Mouse (Mus musculus): ENCODE measurements around the gene Sh2d4b.

Gene Sh2d4b

GRCm38 (mm10) chr14:40830094-40830493 is 63.0 kb downstream of the Sh2d4b start:
- no peak for DNase-seq

- no peak for DNase-seq
Measured at GRCm38 (mm10) chr14:40818051-40818450, 75.0 kb downstream of the Sh2d4b start.

- DNase-seq = no peak
Measured at GRCm38 (mm10) chr14:40816715-40817114, 76.4 kb downstream of the Sh2d4b start.

GRCm38 (mm10) chr14:40791606-40792005 is 101.5 kb downstream of the Sh2d4b start:
- DNase-seq = peak; percentile 51

DNA sequence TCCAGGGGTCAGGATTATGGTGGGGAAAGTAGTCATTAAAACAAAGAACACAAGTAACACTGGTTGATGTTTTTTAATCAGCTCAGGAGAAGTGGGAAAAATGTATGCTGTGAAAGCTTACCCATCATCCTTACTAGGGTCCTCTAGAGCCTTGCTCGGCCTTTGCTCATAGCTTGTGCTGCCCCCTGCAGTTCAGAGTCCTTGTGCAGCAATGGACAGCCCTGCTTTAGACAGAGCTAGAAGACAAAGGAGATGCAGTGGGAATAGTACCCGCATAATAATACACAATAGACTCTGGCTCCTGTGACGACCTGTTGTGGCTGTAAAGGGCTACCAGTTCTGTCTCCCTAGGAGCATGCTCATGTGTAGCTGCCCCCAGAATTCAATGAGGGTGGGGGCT is 104.0 kb downstream of the Sh2d4b start:
- DNase-seq = peak; percentile 24

GRCm38 (mm10) chr14:40769097-40770090 is 123.7 kb downstream of the Sh2d4b start:
- no peak for DNase-seq

All from right cerebral cortex, postnatal 14 days (tissue).